Comparison of ENCODE assay signal across 34 mouse cellular contexts in the genomic region with DNA sequence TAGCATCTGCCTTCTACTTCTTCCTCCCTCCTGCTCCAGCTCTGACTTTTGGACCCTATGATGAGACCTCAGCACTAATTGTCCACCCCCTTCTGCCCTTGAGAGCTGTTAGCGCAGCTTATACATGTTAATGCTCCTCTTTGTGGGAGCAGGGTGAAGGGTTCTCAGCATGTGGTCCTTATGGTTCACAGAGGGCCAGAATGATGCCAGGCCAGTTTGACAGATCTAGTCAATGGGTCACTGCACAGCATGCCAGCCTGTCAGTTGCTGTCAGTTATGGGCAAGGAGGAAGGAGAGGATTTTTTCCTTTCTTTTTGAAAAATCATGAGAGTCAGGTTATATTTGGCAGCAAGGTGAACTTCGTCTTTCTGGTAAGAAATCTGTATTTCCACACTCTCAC.
DNase-seq lines count a peak whose midpoint lies in the region; ATAC-seq and TF ChIP-seq lines count a peak whose summit lies in the region.
"Had no signal": no experiment of that assay in that cellular context is flagged by ENCODE, and none has a peak within 500 bp of the region (broad histone marks: within the 10 kb centered on the region; RNA-seq: fewer than 3 reads in every experiment).

No protein-coding gene starts in this region.

- no peak overlapping the region for H3K4me2 ChIP-seq in forebrain, embryonic 14.5 days (ENCODE audit: low read length)
- H3K4me2 ChIP-seq in liver, embryonic 11.5 days = no peak overlapping the region
- H3K4me2 ChIP-seq: embryonic facial prominence, embryonic 15.5 days; forebrain, embryonic 13.5 days; heart, embryonic 12.5 days; hindbrain, embryonic 14.5 days; liver, embryonic 13.5 days; midbrain, embryonic 12.5 days; neural tube, embryonic 15.5 days had no signal

- no peak for DNase-seq in cerebellum, postnatal 4 days (ENCODE audit: low spot score in 2 of 2)
- peak; percentile 52 for DNase-seq in cerebellum, adult 11-12 months
- peak; percentile 61 to 68 for DNase-seq in cerebellum, postnatal 10 days
- DNase-seq in retina, postnatal 1 day = peak; percentile 23
- DNase-seq in layer of hippocampus, adult 2 months (ENCODE audit: low spot score in 2 of 2) = no peak
- no peak for DNase-seq in forebrain, embryonic 14.5 days (ENCODE audit: low spot score)
- DNase-seq in liver, embryonic 11.5 days (ENCODE audit: low spot score) = no peak
- DNase-seq: adrenal gland, postnatal 10 days; gastrocnemius, adult 2 months; gastrocnemius, postnatal 36 days; heart, adult 18-20 months; kidney, postnatal 25 days; left cerebral cortex, postnatal 4 days; liver, embryonic 13.5 days; lung, adult 18-20 months; lung, postnatal 4 days; right cerebral cortex, adult 18-20 months; spleen, adult 18-20 months; thymus, adult 18-20 months; thymus, postnatal 36 days had no signal

- H3K9me3 ChIP-seq in forebrain, embryonic 14.5 days (replicated peaks; ENCODE audit: control insufficient read depth, low read length) = no peaks in the 10 kb centered on the region
- no peaks in the 10 kb centered on the region for H3K9me3 ChIP-seq in liver, embryonic 11.5 days (ENCODE audit: control insufficient read depth, low read length)
- H3K9me3 ChIP-seq: embryonic facial prominence, embryonic 10.5 days; embryonic facial prominence, embryonic 15.5 days; forebrain, embryonic 13.5 days; heart, embryonic 12.5 days; liver, embryonic 13.5 days; midbrain, embryonic 12.5 days; neural tube, embryonic 15.5 days had no signal

- H3K27me3 ChIP-seq in forebrain, embryonic 14.5 days (replicated peaks; ENCODE audit: control insufficient read depth, insufficient read depth, low read length) = no peaks in the 10 kb centered on the region
- H3K27me3 ChIP-seq in liver, embryonic 11.5 days (replicated peaks; ENCODE audit: control insufficient read depth, insufficient read depth, low read length) = no peaks in the 10 kb centered on the region
- H3K27me3 ChIP-seq: CH12.LX; embryonic facial prominence, embryonic 15.5 days; forebrain, embryonic 13.5 days; heart, embryonic 12.5 days; liver, embryonic 13.5 days; megakaryocyte, embryonic 14.5 days; midbrain, embryonic 12.5 days; neural tube, embryonic 15.5 days; Patski had no signal

- ATAC-seq in cerebellum, adult (ENCODE audit: insufficient number of reproducible peaks, low FRiP score, low TSS enrichment) = peak; percentile 82
- ATAC-seq in forebrain, embryonic 14.5 days = no peak
- ATAC-seq in liver, embryonic 11.5 days (replicated peaks; ENCODE audit: low FRiP score) = no peak
- ATAC-seq: forebrain, embryonic 13.5 days; intestine, postnatal 0 days; lung, postnatal 0 days; Patski had no signal

- no peak overlapping the region for H3K27ac ChIP-seq in layer of hippocampus, adult 2 months
- no peak overlapping the region for H3K27ac ChIP-seq in forebrain, embryonic 14.5 days (ENCODE audit: low read depth, low read length)
- H3K27ac ChIP-seq in liver, embryonic 11.5 days (ENCODE audit: low read depth, low read length) = no peak overlapping the region
- H3K27ac ChIP-seq: embryonic facial prominence, embryonic 10.5 days; embryonic facial prominence, embryonic 15.5 days; forebrain, embryonic 13.5 days; gastrocnemius, adult 2 months; hindbrain, embryonic 14.5 days; liver, embryonic 13.5 days; midbrain, embryonic 12.5 days; neural tube, embryonic 15.5 days had no signal

- H3K4me3 ChIP-seq in layer of hippocampus, adult 2 months = no peak overlapping the region
- no peak overlapping the region for H3K4me3 ChIP-seq in forebrain, embryonic 14.5 days (ENCODE audit: low read depth, low read length)
- no peak overlapping the region for H3K4me3 ChIP-seq in liver, embryonic 11.5 days (ENCODE audit: low read depth, low read length)
- H3K4me3 ChIP-seq: embryonic facial prominence, embryonic 10.5 days; embryonic facial prominence, embryonic 15.5 days; forebrain, embryonic 13.5 days; gastrocnemius, adult 2 months; heart, embryonic 12.5 days; liver, embryonic 13.5 days; megakaryocyte, embryonic 14.5 days; midbrain, embryonic 12.5 days; neural tube, embryonic 15.5 days had no signal

- 83% methylated on average over 2 of the region's 2 CpGs for WGBS in forebrain, embryonic 14.5 days
- 70% methylated on average over 2 of the region's 2 CpGs for WGBS in liver, embryonic 11.5 days

- no peak for TF ChIP-seq CTCF in layer of hippocampus, adult 2 months (conservative IDR thresholded peaks at IDR 0.05)

- no peaks in the 10 kb centered on the region for H3K4me1 ChIP-seq in forebrain, embryonic 14.5 days (ENCODE audit: control insufficient read depth, insufficient read depth, low read length)
- no peaks in the 10 kb centered on the region for H3K4me1 ChIP-seq in liver, embryonic 11.5 days (replicated peaks; ENCODE audit: control insufficient read depth, insufficient read depth, low read length)
- H3K4me1 ChIP-seq: embryonic facial prominence, embryonic 10.5 days; embryonic facial prominence, embryonic 15.5 days; forebrain, embryonic 13.5 days; heart, embryonic 12.5 days; liver, embryonic 13.5 days; megakaryocyte, embryonic 14.5 days; midbrain, embryonic 12.5 days; neural tube, embryonic 15.5 days had no signal

- no peak overlapping the region for H3K9ac ChIP-seq in forebrain, embryonic 14.5 days (ENCODE audit: low read length)
- no peak overlapping the region for H3K9ac ChIP-seq in liver, embryonic 11.5 days (ENCODE audit: low read depth, low read length)
- H3K9ac ChIP-seq: embryonic facial prominence, embryonic 15.5 days; forebrain, embryonic 13.5 days; heart, embryonic 12.5 days; hindbrain, embryonic 14.5 days; liver, embryonic 13.5 days; midbrain, embryonic 12.5 days; neural tube, embryonic 15.5 days had no signal

- H3K36me3 ChIP-seq in forebrain, embryonic 14.5 days (ENCODE audit: control insufficient read depth, insufficient read depth, low read length) = no peaks in the 10 kb centered on the region
- no peaks in the 10 kb centered on the region for H3K36me3 ChIP-seq in liver, embryonic 11.5 days (ENCODE audit: control insufficient read depth, insufficient read depth, low read length)
- H3K36me3 ChIP-seq: embryonic facial prominence, embryonic 10.5 days; embryonic facial prominence, embryonic 15.5 days; G1E; heart, embryonic 12.5 days; liver, embryonic 13.5 days; midbrain, embryonic 12.5 days; neural tube, embryonic 15.5 days had no signal

Comparison
In these comparisons a context has a peak if more than half of its experiments do, and no peak if none do; other contexts are left out.
1. DNase-seq: peak in cerebellum, adult 11-12 months (single experiment), cerebellum, postnatal 10 days (2 of 2) and retina, postnatal 1 day (single experiment); none in cerebellum, postnatal 4 days (0 of 2), layer of hippocampus, adult 2 months (0 of 2), forebrain, embryonic 14.5 days (single experiment) and liver, embryonic 11.5 days (single experiment).